33 mouse cellular contexts compared by ENCODE assay signal in genomic region chr6:33218780-33219179, GRCm38 (mm10).
"Had no signal": no experiment of that assay in that cellular context is flagged by ENCODE, and none has a peak within 500 bp of the region (broad histone marks: within the 10 kb centered on the region; RNA-seq: fewer than 3 reads in every experiment).

No protein-coding gene starts in this region.

- H3K27me3 ChIP-seq: limb, embryonic 12.5 days; limb, embryonic 13.5 days; limb, embryonic 15.5 days; liver, embryonic 12.5 days; liver, embryonic 13.5 days; liver, embryonic 15.5 days; lung, embryonic 15.5 days; megakaryocyte, embryonic 14.5 days; midbrain, embryonic 12.5 days; midbrain, embryonic 13.5 days; midbrain, embryonic 15.5 days; neural tube, embryonic 12.5 days; neural tube, embryonic 13.5 days had no signal

- ATAC-seq: liver, embryonic 12.5 days; liver, postnatal 0 days; lung, postnatal 0 days; midbrain, embryonic 13.5 days; midbrain, embryonic 15.5 days; midbrain, embryonic 16.5 days had no signal

- H3K9me3 ChIP-seq: limb, embryonic 10.5 days; limb, embryonic 12.5 days; limb, embryonic 13.5 days; limb, embryonic 15.5 days; liver, embryonic 12.5 days; liver, embryonic 13.5 days; liver, embryonic 15.5 days; lung, embryonic 15.5 days; megakaryocyte, embryonic 14.5 days; midbrain, embryonic 10.5 days; midbrain, embryonic 12.5 days; midbrain, embryonic 13.5 days; midbrain, embryonic 15.5 days; neural tube, embryonic 12.5 days; neural tube, embryonic 13.5 days had no signal

- H3K4me2 ChIP-seq: limb, embryonic 12.5 days; limb, embryonic 13.5 days; limb, embryonic 15.5 days; liver, embryonic 11.5 days; liver, embryonic 12.5 days; liver, embryonic 13.5 days; liver, embryonic 15.5 days; lung, embryonic 14.5 days; lung, embryonic 15.5 days; midbrain, embryonic 11.5 days; midbrain, embryonic 12.5 days; midbrain, embryonic 13.5 days; midbrain, embryonic 15.5 days; neural tube, embryonic 12.5 days; neural tube, embryonic 13.5 days had no signal

- H3K27ac ChIP-seq: limb, embryonic 10.5 days; limb, embryonic 12.5 days; limb, embryonic 13.5 days; limb, embryonic 15.5 days; liver, embryonic 12.5 days; liver, embryonic 13.5 days; liver, embryonic 14.5 days; liver, embryonic 15.5 days; lung, embryonic 15.5 days; macrophage; midbrain, embryonic 10.5 days; midbrain, embryonic 12.5 days; midbrain, embryonic 13.5 days; midbrain, embryonic 15.5 days; neural tube, embryonic 12.5 days; neural tube, embryonic 13.5 days had no signal

- H3K9ac ChIP-seq: limb, embryonic 12.5 days; limb, embryonic 13.5 days; limb, embryonic 15.5 days; liver, embryonic 12.5 days; liver, embryonic 13.5 days; liver, embryonic 14.5 days; liver, embryonic 15.5 days; liver, postnatal 0 days; lung, embryonic 14.5 days; lung, embryonic 15.5 days; midbrain, embryonic 12.5 days; midbrain, embryonic 13.5 days; midbrain, embryonic 15.5 days; neural tube, embryonic 12.5 days; neural tube, embryonic 13.5 days had no signal

- H3K4me3 ChIP-seq: limb, embryonic 10.5 days; limb, embryonic 12.5 days; limb, embryonic 13.5 days; limb, embryonic 15.5 days; liver, embryonic 12.5 days; liver, embryonic 13.5 days; liver, embryonic 15.5 days; lung, embryonic 15.5 days; megakaryocyte, embryonic 14.5 days; midbrain, embryonic 10.5 days; midbrain, embryonic 12.5 days; midbrain, embryonic 13.5 days; midbrain, embryonic 15.5 days; myocyte; neural tube, embryonic 12.5 days; neural tube, embryonic 13.5 days had no signal

- H3K36me3 ChIP-seq: limb, embryonic 10.5 days; limb, embryonic 12.5 days; limb, embryonic 13.5 days; limb, embryonic 15.5 days; liver, embryonic 12.5 days; liver, embryonic 13.5 days; liver, embryonic 15.5 days; lung, embryonic 15.5 days; midbrain, embryonic 10.5 days; midbrain, embryonic 12.5 days; midbrain, embryonic 13.5 days; midbrain, embryonic 15.5 days; neural tube, embryonic 12.5 days; neural tube, embryonic 13.5 days had no signal

- DNase-seq: left cerebral cortex, postnatal 4 days; liver; liver, embryonic 13.5 days; liver, postnatal 0 days; lung, adult 18-20 months; lung, adult 2 months; lung, embryonic 14.5 days; lung, postnatal 10 days; lung, postnatal 14 days; lung, postnatal 36 days; lung, postnatal 4 days; midbrain, embryonic 14.5 days had no signal

- H3K4me1 ChIP-seq: limb, embryonic 10.5 days; limb, embryonic 12.5 days; limb, embryonic 13.5 days; limb, embryonic 15.5 days; liver, embryonic 12.5 days; liver, embryonic 13.5 days; liver, embryonic 15.5 days; lung, embryonic 15.5 days; megakaryocyte, embryonic 14.5 days; midbrain, embryonic 10.5 days; midbrain, embryonic 12.5 days; midbrain, embryonic 13.5 days; midbrain, embryonic 15.5 days; neural tube, embryonic 12.5 days; neural tube, embryonic 13.5 days had no signal
